Mouse (Mus musculus) CH12.LX (cell line): ENCODE data around the gene Ccdc63.

Experiments
- CTCF ChIP-seq, 2 experiments: IDR thresholded peaks in 1 of 2; conservative IDR thresholded peaks in 1 of 2; 2 replicates each; pipeline ENCODE4 v1.5.1; 2011 to 2012; ENCODE audit warnings: low read depth in 2 of 2, low read length in 2 of 2, improper control_type of control experiment in 1 of 2, inconsistent platforms in 1 of 2, mild to moderate bottlenecking in 1 of 2, moderate library complexity in 1 of 2
- E2F4 ChIP-seq: IDR thresholded peaks from 2 replicates; pipeline ENCODE4 v1.6.1; 2011; ENCODE audit warnings: low read depth, low read length, improper control_type of control experiment; ENCODE audit not compliant: insufficient replicate concordance
- ELF1 ChIP-seq: IDR thresholded peaks from 2 replicates; pipeline ENCODE4 v1.6.1; 2014; ENCODE audit warnings: low read depth, mild to moderate bottlenecking, inconsistent platforms, low read length, improper control_type of control experiment
- NELFE ChIP-seq: IDR thresholded peaks from 2 replicates; pipeline ENCODE4 v1.6.1; 2011; ENCODE audit warnings: low read depth, low read length, improper control_type of control experiment
- USF1 ChIP-seq: IDR thresholded peaks from 2 replicates; pipeline ENCODE4 v1.6.1; 2014; ENCODE audit warnings: low read depth, mild to moderate bottlenecking, inconsistent platforms, low read length, improper control_type of control experiment

- TF ChIP-seq CTCF (conservative IDR thresholded peaks at IDR 0.05 in 1 of 2, IDR thresholded peaks at IDR 0.05 in 1 of 2; ENCODE audit: low read depth in 2 of 2, low read length in 2 of 2) (no peak), E2F4 (no peak), ELF1 (no peak), USF1 (no peak), NELFE (no peak)
Measured at GRCm38 (mm10) chr5:122148107-122148506, 7.5 kb upstream of the Ccdc63 start.
